8 mouse cellular contexts compared by ENCODE assay signal in genomic region chr11:115903384-115904230, GRCm38 (mm10). TPM values are rescaled to one million over a fixed set of nuclear protein-coding genes. Genes with fewer than 3 reads are reported as not detected.
DNase-seq lines count a peak whose midpoint lies in the region; ATAC-seq and TF ChIP-seq lines count a peak whose summit lies in the region.

No protein-coding gene starts in this region.

- no peak for TF ChIP-seq CTCF in thymus, adult 2 months (IDR thresholded peaks at IDR 0.05; ENCODE audit: borderline replicate concordance, control insufficient read depth, extremely low read depth, insufficient read depth, low read length, poor library complexity)
- TF ChIP-seq CTCF in liver, embryonic 14.5 days (IDR thresholded peaks at IDR 0.05; ENCODE audit: low read depth): no peak
- no peak for TF ChIP-seq CTCF in stomach, postnatal 0 days (IDR thresholded peaks at IDR 0.05; ENCODE audit: low read depth)

- no peak for DNase-seq in thymus, adult 2 months
- DNase-seq in thymus, postnatal 4 days: no peak
- peak; percentile 80 to 91 (median 84) for DNase-seq in liver, embryonic 14.5 days (ENCODE audit: low read depth in 3 of 3, low spot score in 3 of 3)
- peak; percentile 43 for DNase-seq in stomach, postnatal 0 days (ENCODE audit: low spot score)
- no peak for DNase-seq in cerebellum, postnatal 36 days

- no peak for TF ChIP-seq POLR2A in thymus, adult 2 months (IDR thresholded peaks at IDR 0.05; ENCODE audit: control insufficient read depth, extremely low read depth, insufficient read depth, low read length, poor library complexity)

- peak overlapping the region; percentile 65 for H3K4me2 ChIP-seq in heart, embryonic 12.5 days
- peak overlapping the region; percentile 95 for H3K4me2 ChIP-seq in liver, embryonic 14.5 days (ENCODE audit: low read depth)
- 0 out of 2 replicates have a peak overlapping the region, but pooled peaks have one; percentile 5 for H3K4me2 ChIP-seq in stomach, postnatal 0 days (replicated peaks; ENCODE audit: low read depth)
- no peak overlapping the region for H3K4me2 ChIP-seq in midbrain, embryonic 16.5 days (ENCODE audit: low read length)

- WGBS in thymus, adult 2 months: 64% methylated on average over 11 of the region's 11 CpGs
- WGBS in heart, embryonic 12.5 days: 33% methylated on average over 11 of the region's 11 CpGs
- WGBS in liver, embryonic 14.5 days (ENCODE audit: insufficient replicate concordance): 6% methylated on average over 11 of the region's 11 CpGs
- WGBS in stomach, postnatal 0 days: 51% methylated on average over 11 of the region's 11 CpGs
- 74% methylated on average over 11 of the region's 11 CpGs for WGBS in midbrain, embryonic 16.5 days

- peak; percentile 91 for ATAC-seq in heart, embryonic 12.5 days (ENCODE audit: insufficient number of reproducible peaks, low FRiP score)
- peak; percentile 84 for ATAC-seq in liver, embryonic 14.5 days (ENCODE audit: insufficient read depth)
- peak; percentile 9; the same call in 1 of the 2 replicates for ATAC-seq in stomach, postnatal 0 days (ENCODE audit: low FRiP score, low TSS enrichment)
- no peak for ATAC-seq in midbrain, embryonic 16.5 days
- no peak for ATAC-seq in cerebellum, adult (ENCODE audit: insufficient number of reproducible peaks, low FRiP score, low TSS enrichment)

- H3K27me3 ChIP-seq in thymus, adult 2 months (ENCODE audit: control insufficient read depth, insufficient read depth, low read length): no peaks in the 10 kb centered on the region
- H3K27me3 ChIP-seq in heart, embryonic 12.5 days (replicated peaks): no peaks in the 10 kb centered on the region
- no peaks in the 10 kb centered on the region for H3K27me3 ChIP-seq in liver, embryonic 14.5 days (ENCODE audit: control insufficient read depth, insufficient read depth, low read length)
- H3K27me3 ChIP-seq in stomach, postnatal 0 days (ENCODE audit: control insufficient read depth, insufficient read depth, low read length): no peaks in the 10 kb centered on the region
- no peaks in the 10 kb centered on the region for H3K27me3 ChIP-seq in midbrain, embryonic 16.5 days (ENCODE audit: control insufficient read depth, insufficient read depth, low read depth, low read length)

- peaks cover 78% of the 10 kb centered on the region for H3K4me1 ChIP-seq in thymus, adult 2 months (replicated peaks; ENCODE audit: control insufficient read depth, insufficient read depth, low read length)
- H3K4me1 ChIP-seq in heart, embryonic 12.5 days (replicated peaks): peaks cover 79% of the 10 kb centered on the region
- peaks cover 59 to 67% of the 10 kb centered on the region in 2 experiments for H3K4me1 ChIP-seq in liver, embryonic 14.5 days (replicated peaks; ENCODE audit: control insufficient read depth in 2 of 2, insufficient read depth in 2 of 2, low read length in 1 of 2)
- H3K4me1 ChIP-seq in stomach, postnatal 0 days (replicated peaks; ENCODE audit: control insufficient read depth, insufficient read depth): peaks cover 21% of the 10 kb centered on the region
- no peaks in the 10 kb centered on the region for H3K4me1 ChIP-seq in midbrain, embryonic 16.5 days (ENCODE audit: control insufficient read depth, insufficient read depth, low read length)

- no peak overlapping the region for H3K4me3 ChIP-seq in thymus, adult 2 months (ENCODE audit: control insufficient read depth, insufficient read depth, low read length)
- H3K4me3 ChIP-seq in heart, embryonic 12.5 days: no peak overlapping the region
- peak overlapping the region; percentile 49 to 70 for H3K4me3 ChIP-seq in liver, embryonic 14.5 days (ENCODE audit: insufficient read depth in 1 of 2, low read depth in 2 of 2, low read length in 2 of 2)
- no peak overlapping the region for H3K4me3 ChIP-seq in stomach, postnatal 0 days (ENCODE audit: low read depth, low read length)
- H3K4me3 ChIP-seq in midbrain, embryonic 16.5 days (ENCODE audit: low read depth, low read length): no peak overlapping the region

- H3K36me3 ChIP-seq in thymus, adult 2 months (ENCODE audit: control insufficient read depth, insufficient read depth, low read length): no peaks in the 10 kb centered on the region
- peaks cover 7% of the 10 kb centered on the region for H3K36me3 ChIP-seq in heart, embryonic 12.5 days
- peaks cover 49% of the 10 kb centered on the region for H3K36me3 ChIP-seq in liver, embryonic 14.5 days (replicated peaks; ENCODE audit: control insufficient read depth, insufficient read depth, low read depth)
- no peaks in the 10 kb centered on the region for H3K36me3 ChIP-seq in stomach, postnatal 0 days (ENCODE audit: control insufficient read depth, insufficient read depth, low read length)
- peaks cover 5% of the 10 kb centered on the region; the same call in 1 of the 2 replicates for H3K36me3 ChIP-seq in midbrain, embryonic 16.5 days (ENCODE audit: control insufficient read depth, insufficient read depth, low read length)

- H3K27ac ChIP-seq in thymus, adult 2 months (ENCODE audit: control insufficient read depth, insufficient read depth, low read length): peak overlapping the region; percentile 58; the same call in 1 of the 2 replicates
- peak overlapping the region; percentile 96 for H3K27ac ChIP-seq in heart, embryonic 12.5 days (ENCODE audit: poor library complexity, severe bottlenecking)
- H3K27ac ChIP-seq in liver, embryonic 14.5 days: peak overlapping the region; percentile 100
- peak overlapping the region; percentile 90 for H3K27ac ChIP-seq in stomach, postnatal 0 days (replicated peaks)
- H3K27ac ChIP-seq in midbrain, embryonic 16.5 days (ENCODE audit: low read length): no peak overlapping the region

- no peaks in the 10 kb centered on the region for H3K9me3 ChIP-seq in heart, embryonic 12.5 days (replicated peaks)
- H3K9me3 ChIP-seq in liver, embryonic 14.5 days (ENCODE audit: control insufficient read depth, low read length): no peaks in the 10 kb centered on the region
- H3K9me3 ChIP-seq in stomach, postnatal 0 days (ENCODE audit: control insufficient read depth, low read length): no peaks in the 10 kb centered on the region
- no peaks in the 10 kb centered on the region for H3K9me3 ChIP-seq in midbrain, embryonic 16.5 days (replicated peaks; ENCODE audit: control insufficient read depth, low read length, poor library complexity, severe bottlenecking)

- H3K9ac ChIP-seq in heart, embryonic 12.5 days: 0 out of 2 replicates have a peak overlapping the region, but pooled peaks have one; percentile 40
- H3K9ac ChIP-seq in liver, embryonic 14.5 days (replicated peaks): peak overlapping the region; percentile 90
- 0 out of 2 replicates have a peak overlapping the region, but pooled peaks have one; percentile 8 for H3K9ac ChIP-seq in stomach, postnatal 0 days (ENCODE audit: low read length)
- no peak overlapping the region for H3K9ac ChIP-seq in midbrain, embryonic 16.5 days (ENCODE audit: low read depth, low read length)

- TF ChIP-seq EP300 in liver, embryonic 14.5 days (IDR thresholded peaks at IDR 0.05; ENCODE audit: low read depth): peak; percentile 74
- no peak for TF ChIP-seq EP300 in stomach, postnatal 0 days (optimal IDR thresholded peaks at IDR 0.05)

RNA-seq across cellular contexts. Expression of gene Smim5, which starts 3.8 kb away (rescaled TPM):
- polyA plus RNA-seq in thymus, adult 2 months (2012; rRNA removed): 8.4 and 9.5 TPM in 2 replicates
- 15.0 and 16.6 TPM in 2 replicates for polyA plus RNA-seq in heart, embryonic 12.5 days (2016; fragmentation: Nextera tagmentation; extraction: Ambion mirVana)
- polyA plus RNA-seq in liver, embryonic 14.5 days (2012; rRNA removed): 20.6 and 25.1 TPM in 2 replicates
- polyA plus RNA-seq in liver, embryonic 14.5 days (2014; fragmentation: Nextera tagmentation; extraction: Ambion mirVana): 45.3 and 48.8 TPM in 2 replicates
- polyA plus RNA-seq in stomach, postnatal 0 days (2015; fragmentation: Nextera tagmentation; extraction: Ambion mirVana): 16.8 and 17.9 TPM in 2 replicates
- 1.4 and 1.5 TPM in 2 replicates for polyA plus RNA-seq in midbrain, embryonic 16.5 days (2015; fragmentation: Nextera tagmentation; extraction: Ambion mirVana)

RNA-seq across cellular contexts. Expression of gene Smim6, which starts 8.2 kb away (rescaled TPM):
- 0.62 and 0.71 TPM in 2 replicates for polyA plus RNA-seq in thymus, adult 2 months (2012; rRNA removed)
- 0.77 and 1.8 TPM in 2 replicates for polyA plus RNA-seq in heart, embryonic 12.5 days (2016; fragmentation: Nextera tagmentation; extraction: Ambion mirVana)
- polyA plus RNA-seq in liver, embryonic 14.5 days (2012; rRNA removed): 1.5 and 1.8 TPM in 2 replicates
- 2.0 and 2.2 TPM in 2 replicates for polyA plus RNA-seq in liver, embryonic 14.5 days (2014; fragmentation: Nextera tagmentation; extraction: Ambion mirVana)
- polyA plus RNA-seq in stomach, postnatal 0 days (2015; fragmentation: Nextera tagmentation; extraction: Ambion mirVana): 184 and 185 TPM in 2 replicates
- polyA plus RNA-seq in midbrain, embryonic 16.5 days (2015; fragmentation: Nextera tagmentation; extraction: Ambion mirVana): 0.44 and 0.87 TPM in 2 replicates

RNA-seq across cellular contexts. Expression of gene Sap30bp, which starts 29.5 kb away (rescaled TPM):
- polyA plus RNA-seq in thymus, adult 2 months (2012; rRNA removed): 43.4 and 44.8 TPM in 2 replicates
- polyA plus RNA-seq in heart, embryonic 12.5 days (2016; fragmentation: Nextera tagmentation; extraction: Ambion mirVana): 29.4 and 32.2 TPM in 2 replicates
- polyA plus RNA-seq in liver, embryonic 14.5 days (2012; rRNA removed): 8.7 and 22.6 TPM in 2 replicates
- polyA plus RNA-seq in liver, embryonic 14.5 days (2014; fragmentation: Nextera tagmentation; extraction: Ambion mirVana): 20.0 and 21.2 TPM in 2 replicates
- 23.6 and 27.0 TPM in 2 replicates for polyA plus RNA-seq in stomach, postnatal 0 days (2015; fragmentation: Nextera tagmentation; extraction: Ambion mirVana)
- polyA plus RNA-seq in midbrain, embryonic 16.5 days (2015; fragmentation: Nextera tagmentation; extraction: Ambion mirVana): 49.0 and 51.5 TPM in 2 replicates

RNA-seq across cellular contexts. Expression of gene Recql5, which starts 29.7 kb away (rescaled TPM):
- 32.4 and 34.3 TPM in 2 replicates for polyA plus RNA-seq in thymus, adult 2 months (2012; rRNA removed)
- 13.8 and 17.3 TPM in 2 replicates for polyA plus RNA-seq in heart, embryonic 12.5 days (2016; fragmentation: Nextera tagmentation; extraction: Ambion mirVana)
- 6.7 and 7.3 TPM in 2 replicates for polyA plus RNA-seq in liver, embryonic 14.5 days (2012; rRNA removed)
- 6.1 and 6.5 TPM in 2 replicates for polyA plus RNA-seq in liver, embryonic 14.5 days (2014; fragmentation: Nextera tagmentation; extraction: Ambion mirVana)
- 7.2 and 8.1 TPM in 2 replicates for polyA plus RNA-seq in stomach, postnatal 0 days (2015; fragmentation: Nextera tagmentation; extraction: Ambion mirVana)
- polyA plus RNA-seq in midbrain, embryonic 16.5 days (2015; fragmentation: Nextera tagmentation; extraction: Ambion mirVana): 24.3 and 25.2 TPM in 2 replicates

RNA-seq across cellular contexts. Expression of gene Myo15b, which starts 45.4 kb away (rescaled TPM):
- polyA plus RNA-seq in thymus, adult 2 months (2012; rRNA removed): 5.4 and 6.1 TPM in 2 replicates
- polyA plus RNA-seq in heart, embryonic 12.5 days (2016; fragmentation: Nextera tagmentation; extraction: Ambion mirVana): 0.17 and 0.37 TPM in 2 replicates
- polyA plus RNA-seq in liver, embryonic 14.5 days (2012; rRNA removed): 0.36 and 0.42 TPM in 2 replicates
- polyA plus RNA-seq in liver, embryonic 14.5 days (2014; fragmentation: Nextera tagmentation; extraction: Ambion mirVana): 0.09 and 0.29 TPM in 2 replicates
- 16.0 and 18.2 TPM in 2 replicates for polyA plus RNA-seq in stomach, postnatal 0 days (2015; fragmentation: Nextera tagmentation; extraction: Ambion mirVana)
- 0.09 TPM in 1 of 2 replicates, not detected in the other for polyA plus RNA-seq in midbrain, embryonic 16.5 days (2015; fragmentation: Nextera tagmentation; extraction: Ambion mirVana)

Comparison
In these comparisons a context has a peak if more than half of its experiments do, and no peak if none do; other contexts are left out.
1. DNase-seq: peak in liver, embryonic 14.5 days (3 of 3) and stomach, postnatal 0 days (single experiment); none in thymus, adult 2 months (single experiment), thymus, postnatal 4 days (single experiment) and cerebellum, postnatal 36 days (0 of 2).
2. H3K4me3 ChIP-seq: peak in liver, embryonic 14.5 days (2 of 2); none in thymus, adult 2 months (single experiment), heart, embryonic 12.5 days (single experiment), stomach, postnatal 0 days (single experiment) and midbrain, embryonic 16.5 days (single experiment).
3. ATAC-seq: peak in heart, embryonic 12.5 days (single experiment), liver, embryonic 14.5 days (single experiment) and stomach, postnatal 0 days (single experiment); none in midbrain, embryonic 16.5 days (single experiment) and cerebellum, adult (single experiment).
4. RNA of gene Smim6, which starts 8.2 kb away (polyA plus RNA-seq): 184 to 185 TPM in stomach, postnatal 0 days; 1.5 to 2.2 TPM in liver, embryonic 14.5 days, 0.77 to 1.8 TPM in heart, embryonic 12.5 days, 0.62 to 0.71 TPM in thymus, adult 2 months and 0.44 to 0.87 TPM in midbrain, embryonic 16.5 days; every median in the first group is over 10 times any median in the second.